Mouse (Mus musculus): ENCODE measurements around the gene Axin2. TPM values are rescaled to one million over a fixed set of nuclear protein-coding genes. Genes with fewer than 3 reads are reported as not detected.

Axin2 gene
- total RNA-seq, 2 experiments from 2014 or later: 4.1 to 6.2 TPM

DNA sequence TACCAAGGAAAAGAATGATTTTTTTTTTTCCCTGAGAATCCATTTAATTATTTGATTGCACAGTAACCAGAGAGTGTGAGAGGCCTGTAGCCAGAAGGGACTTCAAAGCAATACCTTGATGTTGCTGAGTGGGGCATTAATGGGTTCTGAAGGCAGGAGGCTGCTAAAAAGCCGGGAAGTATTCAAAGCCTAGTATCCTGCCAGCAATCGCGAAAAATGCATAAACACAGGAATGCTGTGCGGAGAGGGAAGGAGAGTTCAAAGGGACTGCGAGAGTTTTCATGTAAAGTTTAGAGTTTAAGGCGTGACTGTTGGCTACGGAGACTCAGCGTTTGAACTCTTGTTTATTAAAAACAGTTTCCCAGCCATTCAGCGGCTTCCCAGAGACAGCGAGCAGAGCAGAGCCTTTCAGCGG is 41.5 kb downstream of the Axin2 start:
- DNase-seq: no peak
- intact Hi-C loops (cut with DNase I): no loop called here

DNA sequence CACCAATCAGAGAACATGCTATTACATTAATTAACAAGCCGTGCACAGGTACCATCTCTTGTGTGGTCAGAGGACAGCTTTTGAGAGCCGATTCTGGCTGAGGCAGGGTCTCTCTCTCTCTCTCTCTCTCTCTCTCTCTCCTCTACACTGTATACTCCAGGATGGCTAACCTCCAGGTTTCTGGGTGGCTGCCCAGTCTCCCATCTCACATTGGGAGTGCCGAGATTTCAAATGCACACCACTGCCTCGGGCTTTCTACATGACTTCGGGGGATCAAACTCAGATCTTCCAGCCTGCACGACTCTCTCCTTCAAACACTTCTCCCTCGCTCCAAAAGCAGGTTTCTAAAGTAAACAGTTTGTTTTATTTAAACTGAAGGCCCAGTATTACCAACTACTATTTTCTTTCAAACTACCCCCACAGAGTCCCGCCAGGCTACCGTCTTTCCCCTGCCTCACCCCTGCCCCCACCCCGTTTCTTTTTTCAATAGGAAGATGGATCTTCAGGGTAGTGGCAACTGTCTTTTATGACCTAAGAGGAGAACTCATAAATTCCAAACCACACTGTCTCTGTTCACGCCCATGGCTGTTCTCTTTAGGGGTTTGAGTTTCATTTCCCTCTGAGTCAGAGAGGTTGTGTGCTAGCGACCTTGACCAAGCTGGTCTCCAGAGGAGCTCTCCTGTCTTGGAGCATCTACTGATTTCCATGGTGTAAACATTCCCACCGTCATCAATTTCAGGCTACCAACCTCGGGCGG is 43.5 kb downstream of the Axin2 start:
- no peak for DNase-seq
- intact Hi-C loops (cut with DNase I): no loop called here

DNA sequence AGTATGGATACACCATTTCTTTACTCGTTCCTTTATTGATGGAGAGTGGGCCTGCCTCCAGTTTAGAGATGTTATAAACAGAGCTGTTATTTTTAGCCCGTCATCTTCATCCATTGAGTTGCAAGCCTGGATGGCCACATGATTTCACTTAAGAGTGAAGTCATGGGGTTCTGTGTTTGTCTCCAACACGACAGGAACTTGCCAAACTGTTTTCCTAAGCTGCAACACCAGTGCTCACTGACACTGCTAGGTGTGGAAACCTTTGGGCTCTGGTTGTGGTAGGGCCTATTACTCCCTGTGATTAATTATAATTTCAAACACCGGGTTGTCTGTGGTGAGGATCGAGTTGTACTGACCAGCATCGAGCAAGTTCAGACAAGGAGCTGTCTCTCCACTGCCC is 45.6 kb downstream of the Axin2 start:
- DNase-seq: peak in 1 of 2 experiments; percentile 11
- intact Hi-C loops (cut with DNase I): no loop called here

DNA sequence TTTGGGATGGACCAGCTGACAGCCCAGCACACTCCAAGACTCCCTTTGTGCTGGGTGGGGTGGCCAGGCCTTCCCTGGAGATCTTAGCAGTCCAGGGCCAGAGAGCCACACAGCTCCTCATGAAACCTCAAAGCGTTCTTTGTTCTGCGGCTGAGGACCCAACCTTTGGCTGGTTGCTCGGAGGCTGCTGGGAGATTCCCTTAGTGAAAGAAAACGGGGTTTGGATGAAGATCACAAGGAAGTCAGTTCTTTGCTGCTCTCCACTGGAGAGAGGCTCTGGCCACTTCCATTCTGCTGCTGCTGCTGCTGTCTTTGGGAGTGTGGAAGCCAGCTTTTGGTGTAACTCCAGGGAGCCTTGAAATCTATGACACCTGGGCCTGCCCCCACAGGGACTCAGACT is 53.3 kb downstream of the Axin2 start:
- DNase-seq: no peak
- intact Hi-C loops (cut with DNase I): no loop called here

DNA sequence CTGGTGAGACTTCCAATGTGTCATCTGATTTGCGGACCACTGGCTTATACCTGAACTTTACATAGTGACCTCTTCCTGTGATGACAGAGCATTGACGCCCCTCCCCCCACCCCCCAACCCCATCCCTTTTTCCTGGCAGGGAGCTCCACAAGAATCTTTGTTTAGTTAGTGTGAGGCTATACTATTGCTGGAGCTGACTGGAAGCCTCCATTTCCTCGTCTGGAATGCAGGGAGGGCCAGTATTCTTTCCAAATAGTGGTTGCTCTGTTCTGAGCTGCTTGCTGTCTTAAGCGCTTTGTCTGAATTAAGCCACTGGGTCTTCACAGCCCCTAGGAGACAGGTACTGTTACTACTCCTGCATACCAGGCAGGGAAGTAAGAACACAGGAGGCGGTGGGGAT is 53.7 kb downstream of the Axin2 start:
- DNase-seq: no peak
- intact Hi-C loops (cut with DNase I): no loop called here

DNA sequence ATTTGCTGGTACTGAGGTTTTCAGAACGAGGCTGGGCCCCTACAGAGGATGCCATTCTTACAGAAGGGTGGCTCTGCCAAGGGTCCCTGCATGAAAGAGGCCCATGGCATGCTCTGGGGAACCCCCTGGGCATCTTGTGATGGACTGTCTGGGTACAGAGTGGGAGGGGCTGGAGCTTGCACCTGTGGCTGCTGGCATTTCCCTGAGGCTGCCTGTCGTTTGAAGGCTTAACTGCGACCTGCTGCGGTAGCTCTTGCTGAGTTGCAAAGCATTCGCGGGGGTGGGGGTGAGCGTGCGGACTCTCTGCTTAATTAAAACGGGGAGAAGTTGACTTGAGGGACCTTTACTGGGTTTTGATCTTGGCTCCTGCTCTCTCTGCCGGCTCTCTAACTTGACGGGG is 55.4 kb downstream of the Axin2 start:
- intact Hi-C loops (cut with DNase I): no loop called here
- DNase-seq: no peak

DNA sequence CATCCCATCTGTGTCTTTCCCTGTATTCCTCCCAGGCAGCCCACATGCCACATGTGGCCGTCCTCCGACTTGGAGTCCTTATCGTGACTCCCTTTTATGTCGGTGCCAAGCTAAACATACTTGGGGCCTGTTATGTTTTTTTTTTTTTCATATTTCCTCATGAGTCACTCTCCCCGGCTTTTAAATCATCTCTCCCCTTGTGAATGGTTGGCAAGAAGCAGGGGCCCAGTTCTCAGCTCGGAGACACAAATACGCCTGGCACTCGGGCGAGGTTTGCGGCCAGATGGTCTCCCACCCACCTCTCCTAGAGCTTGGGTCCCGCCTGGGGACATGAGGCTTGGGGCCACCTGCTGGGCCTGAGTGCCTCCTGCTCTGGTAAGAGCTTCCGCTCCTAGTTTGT is 60.4 kb downstream of the Axin2 start:
- peak; percentile 23 to 35 for DNase-seq
- intact Hi-C loops (cut with DNase I): loop anchor here (5.0 kb wide), 1 partner anchor 53 kb away; no protein-coding TSS in a partner anchor

DNA sequence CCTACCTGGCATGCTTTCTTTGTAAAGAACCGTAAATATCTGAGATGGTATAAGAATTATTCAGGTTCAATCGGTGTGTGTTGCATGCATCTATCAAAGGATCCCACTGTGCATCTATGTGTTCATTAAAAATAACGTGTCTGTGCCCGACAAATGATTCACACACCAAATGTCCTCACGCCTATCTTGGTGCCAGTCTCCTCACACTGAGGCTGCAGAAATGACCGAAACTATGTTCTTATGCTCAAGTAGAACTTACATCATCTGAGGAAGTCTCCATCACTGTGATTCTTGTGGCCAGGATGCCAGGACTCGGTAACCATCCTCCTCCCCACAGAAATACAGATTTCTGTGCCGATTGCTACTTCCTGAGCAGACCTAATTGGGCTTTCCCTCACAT is 60.9 kb downstream of the Axin2 start:
- intact Hi-C loops (cut with DNase I): loop anchor here (5.0 kb wide), 1 partner anchor 54 kb away; no protein-coding TSS in a partner anchor
- DNase-seq: no peak

DNA sequence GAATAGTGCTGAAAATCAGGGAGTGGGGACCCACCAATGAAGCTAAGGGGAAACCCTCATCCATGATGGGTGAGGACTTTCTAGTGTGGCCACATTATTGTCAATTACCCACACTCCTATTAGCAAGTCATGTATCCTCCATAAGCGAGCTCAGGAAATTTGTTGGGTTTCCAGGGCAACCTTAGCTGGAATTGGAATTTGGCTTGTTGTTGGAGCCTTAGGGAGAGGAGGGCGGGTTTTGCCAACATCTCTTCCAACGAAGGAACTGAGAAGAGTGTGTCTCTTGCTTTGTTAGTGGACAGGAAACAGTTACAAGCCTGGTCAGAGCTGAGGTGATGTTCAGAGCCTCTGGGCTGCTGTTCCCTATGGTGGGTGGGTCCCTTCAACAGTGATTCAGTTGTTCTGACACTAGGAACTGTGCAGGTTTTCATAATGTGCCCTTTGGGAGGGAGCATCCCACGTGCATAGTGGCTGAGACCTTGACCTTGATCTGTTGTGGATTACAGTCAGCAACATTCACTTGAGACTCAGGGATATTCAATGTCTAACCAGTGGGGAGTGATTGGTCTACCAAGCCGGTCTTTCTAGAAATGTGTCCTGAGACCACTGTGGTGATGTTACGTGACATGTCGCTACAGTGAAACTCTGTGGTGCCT is 63.4 kb downstream of the Axin2 start:
- intact Hi-C loops (cut with DNase I): loop anchor here (5.0 kb wide), 1 partner anchor 56 kb away; no protein-coding TSS in a partner anchor

DNA sequence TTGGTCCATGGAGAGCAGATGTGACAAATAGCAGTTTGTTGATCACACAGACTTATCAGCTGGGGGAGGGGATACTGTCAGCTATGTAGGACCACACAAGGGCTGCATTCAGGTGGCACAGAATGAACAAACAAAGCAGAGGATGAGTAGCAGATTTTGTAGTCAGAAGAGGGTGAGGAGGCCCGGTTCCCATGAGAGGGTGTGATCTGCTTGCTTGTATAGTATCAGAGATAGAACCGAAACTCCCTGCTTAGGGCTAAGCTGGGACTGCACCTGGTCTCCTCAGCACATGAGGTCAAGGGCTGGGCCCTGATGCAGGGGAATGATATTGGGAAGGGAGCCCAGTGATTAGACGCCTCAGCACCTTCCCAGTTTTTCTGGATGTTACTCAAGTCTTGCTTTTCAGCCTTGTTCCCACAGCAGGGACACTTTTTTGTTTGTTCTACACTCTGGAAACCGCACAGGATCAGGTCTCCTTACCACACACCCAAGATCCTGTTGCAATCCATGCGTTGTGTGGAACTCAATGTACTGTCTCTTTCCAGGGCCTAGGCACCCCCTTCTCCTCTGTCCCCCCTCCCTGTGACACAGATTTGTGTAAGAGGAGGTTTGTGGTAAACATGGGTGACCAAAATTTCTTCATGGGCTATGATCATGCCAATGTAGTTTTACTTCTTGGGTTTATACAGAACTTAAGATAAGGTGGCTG is 64.7 kb downstream of the Axin2 start:
- DNase-seq: no peak
- intact Hi-C loops (cut with DNase I): loop anchor here (5.0 kb wide), 2 partner anchors 58 to 97 kb away; no protein-coding TSS in a partner anchor

More for the DNA sequence above, 63.4 kb downstream of the Axin2 start:
- no peak for DNase-seq

DNA sequence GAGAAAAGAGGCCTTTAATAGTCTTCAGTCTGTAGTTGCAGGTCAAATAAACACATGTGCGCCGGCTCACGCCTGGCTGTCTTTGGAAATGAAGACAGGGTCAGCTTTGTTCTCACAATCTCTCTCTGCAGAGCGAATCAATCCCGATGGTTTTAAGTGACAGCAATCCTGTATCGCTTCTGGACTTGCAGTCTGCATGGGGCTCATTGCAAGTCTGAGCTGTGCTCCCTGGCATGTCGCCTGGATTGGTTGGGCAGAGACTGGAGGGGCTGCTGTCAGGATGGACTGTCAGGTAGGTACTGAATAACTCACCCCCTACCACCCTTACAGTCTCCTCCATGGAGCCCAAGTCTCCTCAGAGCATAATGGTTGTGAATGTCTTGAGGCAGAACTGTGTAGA is 65.7 kb downstream of the Axin2 start:
- no peak for DNase-seq
- intact Hi-C loops (cut with DNase I): loop anchor here (5.0 kb wide), 1 partner anchor 96 kb away; no protein-coding TSS in a partner anchor

DNA sequence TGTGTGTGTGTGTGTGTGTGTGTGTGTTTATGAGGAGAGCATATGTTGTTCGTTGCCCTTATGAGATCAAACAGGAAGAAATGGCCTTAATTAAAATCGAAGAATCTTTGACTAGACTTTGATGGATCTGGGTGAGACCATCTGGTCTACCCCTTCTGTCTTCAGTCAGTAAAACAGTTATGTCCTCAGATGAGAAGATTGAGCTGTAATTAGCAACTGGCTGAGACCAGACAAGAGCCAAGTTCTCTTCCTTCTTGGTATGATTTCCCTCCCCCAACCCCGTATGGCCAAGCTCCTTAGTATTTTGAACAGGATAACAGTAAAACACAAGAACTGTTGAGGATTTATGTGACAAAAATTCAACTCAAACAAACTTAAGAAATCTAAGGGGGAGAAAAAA is 67.1 kb downstream of the Axin2 start:
- no peak for DNase-seq
- intact Hi-C loops (cut with DNase I): loop anchor here (5.0 kb wide), 1 partner anchor 95 kb away; no protein-coding TSS in a partner anchor

DNA sequence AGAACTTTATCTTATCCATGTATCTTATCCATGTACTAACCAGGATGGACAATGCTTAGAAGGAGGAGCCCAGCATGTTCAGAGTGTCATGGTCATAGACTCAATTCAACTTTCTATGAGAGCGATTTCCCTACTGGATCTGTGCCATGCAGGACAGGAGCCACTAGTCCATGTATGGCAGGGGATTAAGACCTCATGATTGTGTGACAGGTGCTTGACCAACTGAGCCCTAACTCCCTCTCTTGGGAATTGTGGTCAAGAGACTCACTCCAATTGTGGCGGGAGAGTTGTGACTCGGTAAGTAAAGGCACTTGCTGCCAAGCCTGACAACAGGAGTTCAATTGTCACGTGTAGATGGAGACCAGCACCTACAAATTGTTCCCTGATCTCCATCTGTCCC is 67.6 kb downstream of the Axin2 start:
- intact Hi-C loops (cut with DNase I): loop anchor here (5.0 kb wide), 1 partner anchor 95 kb away; no protein-coding TSS in a partner anchor

DNA sequence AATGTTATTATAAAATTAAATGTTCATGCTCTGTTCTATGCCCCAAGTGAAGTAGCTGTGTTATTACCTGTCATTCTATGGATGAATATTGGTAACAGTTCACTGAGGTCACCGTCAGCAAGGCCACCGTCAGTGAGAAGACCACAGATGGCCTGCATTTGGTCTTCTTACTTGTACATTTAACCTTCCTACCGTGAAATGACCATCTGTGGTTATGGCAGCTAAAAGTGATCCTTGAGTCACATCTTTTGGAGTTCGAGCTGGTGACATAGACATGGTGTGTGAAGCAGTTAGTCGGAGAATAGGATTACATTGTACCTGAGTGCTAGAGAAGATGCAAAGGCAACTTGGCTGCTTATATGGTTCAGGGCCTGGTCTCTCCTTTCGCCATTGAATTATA is 68.1 kb downstream of the Axin2 start:
- intact Hi-C loops (cut with DNase I): loop anchor here (5.0 kb wide), 1 partner anchor 94 kb away; no protein-coding TSS in a partner anchor
- DNase-seq: no peak

More for the DNA sequence above, 67.6 kb downstream of the Axin2 start:
- no peak for DNase-seq

DNA sequence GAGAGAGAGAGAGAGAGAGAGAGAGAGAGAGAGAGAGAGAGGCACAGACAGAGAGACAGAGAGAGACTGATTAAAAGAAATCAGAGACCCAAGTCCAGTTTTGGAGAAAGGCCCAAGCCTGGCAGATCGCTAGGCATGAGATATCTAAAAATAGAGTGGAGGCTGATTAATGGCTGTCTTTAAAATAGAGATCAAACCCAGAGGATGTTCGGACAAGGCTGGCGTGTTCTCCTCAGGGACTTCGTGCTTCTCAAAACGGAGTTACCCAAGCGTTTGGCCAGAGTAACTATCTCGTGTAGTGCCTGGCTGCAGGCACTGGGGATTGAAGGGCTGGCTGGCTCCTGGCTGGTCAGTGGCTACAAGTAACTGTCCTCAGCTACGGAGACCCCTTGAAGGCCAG is 69.8 kb downstream of the Axin2 start:
- intact Hi-C loops (cut with DNase I): loop anchor here (5.0 kb wide), 1 partner anchor 92 kb away; no protein-coding TSS in a partner anchor

DNA sequence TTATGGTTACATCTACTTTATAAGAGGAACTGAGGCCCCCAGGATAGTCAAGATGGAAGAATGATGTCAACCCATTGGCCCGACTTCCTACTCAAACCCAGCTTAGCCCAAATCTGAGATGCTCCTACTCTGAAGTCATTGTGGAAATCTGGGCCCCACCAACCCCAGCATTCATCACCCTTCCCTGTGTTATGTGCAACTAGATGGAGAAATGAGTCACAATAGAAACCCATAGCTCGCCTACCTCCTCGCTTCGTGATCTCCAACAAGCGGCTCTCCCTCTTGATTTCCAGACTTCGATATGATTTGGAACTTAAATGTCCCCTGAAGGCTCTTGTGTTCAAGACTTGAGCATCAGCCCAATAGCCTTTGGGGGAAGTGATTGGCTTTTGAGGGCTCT is 73.3 kb downstream of the Axin2 start:
- intact Hi-C loops (cut with DNase I): no loop called here
- DNase-seq: no peak

More for the DNA sequence above, 69.8 kb downstream of the Axin2 start:
- DNase-seq: peak; percentile 15 to 25

DNA sequence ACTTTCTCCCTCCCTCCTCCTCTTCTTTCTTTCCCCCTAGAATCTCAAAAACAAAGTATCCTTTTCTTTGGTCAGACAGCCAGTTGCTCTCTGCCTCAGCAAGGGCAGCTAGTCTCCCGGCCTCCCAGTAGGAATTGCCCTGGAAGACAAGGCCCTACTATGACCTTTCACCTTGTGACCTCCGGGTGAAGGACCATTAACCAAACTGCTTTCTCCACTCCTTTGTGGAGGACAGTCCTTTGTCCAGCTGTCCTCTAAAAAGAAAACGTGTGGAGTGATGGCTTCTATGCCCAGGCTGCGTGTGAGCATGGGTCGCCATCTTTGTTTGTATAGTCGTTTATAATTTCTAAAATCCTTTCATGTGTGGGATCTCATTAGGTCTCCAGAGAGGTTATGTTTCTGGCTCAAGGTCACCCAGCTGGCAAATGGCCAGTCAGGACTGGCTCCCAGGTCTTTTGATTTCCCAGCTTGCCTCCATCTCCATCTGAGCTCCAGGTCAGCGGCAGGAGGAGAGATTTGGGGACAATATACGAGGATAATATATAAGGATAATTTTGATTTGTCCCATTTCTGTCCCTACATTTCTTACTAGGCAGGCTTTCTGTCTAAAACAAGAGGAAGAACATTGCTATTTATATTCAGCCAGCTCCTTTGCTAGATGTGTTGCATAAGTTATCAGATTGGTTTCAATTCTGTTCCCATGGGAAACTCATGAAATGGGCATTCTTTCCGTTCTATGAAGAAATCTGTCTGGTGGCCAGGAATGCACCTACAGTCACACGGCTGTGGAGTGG is 75.2 kb downstream of the Axin2 start:
- DNase-seq: no peak
- intact Hi-C loops (cut with DNase I): no loop called here

DNA sequence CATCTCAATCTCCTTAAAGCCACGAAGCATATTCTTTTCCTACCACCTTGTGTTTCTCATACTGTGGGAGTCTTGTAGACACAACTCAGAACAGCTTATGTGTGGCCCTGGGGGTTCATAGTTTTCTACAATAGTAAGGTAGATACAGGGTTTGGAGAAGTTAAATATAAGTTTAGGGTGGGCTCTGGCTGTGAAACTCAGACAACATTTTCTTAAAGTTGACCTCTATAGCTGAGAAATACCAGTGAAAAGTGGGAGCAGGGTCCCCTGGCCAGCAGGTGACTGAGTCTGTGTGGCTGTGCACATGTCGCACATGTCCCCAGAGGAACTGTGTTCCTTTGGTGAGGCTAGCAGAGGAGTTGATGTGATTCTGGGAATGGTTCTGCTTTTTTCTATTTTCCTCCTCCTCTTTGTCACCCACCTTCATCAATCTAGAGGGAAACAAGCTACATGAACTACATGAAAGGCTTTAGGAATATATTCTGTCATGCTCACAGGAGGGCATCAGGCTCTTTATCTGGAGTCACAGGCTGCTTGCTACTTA is 75.9 kb downstream of the Axin2 start:
- intact Hi-C loops (cut with DNase I): no loop called here
- no peak for DNase-seq

DNA sequence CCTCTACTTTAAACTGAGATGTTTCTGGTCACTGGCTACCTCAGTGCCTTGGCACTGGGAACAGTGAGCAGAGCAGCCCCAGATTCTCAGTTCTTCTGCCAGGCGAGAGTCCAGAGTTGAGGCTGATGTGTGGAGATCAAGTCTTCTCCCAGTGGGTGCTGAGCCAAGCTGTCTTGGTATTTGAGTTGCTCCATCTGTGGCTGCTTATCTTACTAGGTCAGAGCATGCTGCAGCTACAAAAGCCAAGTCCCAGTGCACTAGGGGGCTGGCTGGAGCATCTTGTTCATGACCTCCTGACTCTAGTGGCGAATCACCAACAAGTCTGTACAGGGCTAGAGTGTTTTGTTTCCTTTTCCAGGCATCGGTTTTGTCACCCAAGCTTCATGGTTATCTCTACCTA is 77.7 kb downstream of the Axin2 start:
- intact Hi-C loops (cut with DNase I): no loop called here
- DNase-seq: peak; percentile 61 to 66
